Mouse (Mus musculus) myocyte (in vitro differentiated cells): ENCODE measurements around the gene Neurog3.

Source experiments
- MYOD1 ChIP-seq, 3 experiments: IDR thresholded peaks; one replicate each; pipeline ENCODE4 v1.6.1; 2011; ENCODE audit warnings: control low read depth in 2 of 3, low read depth in 2 of 3, mild to moderate bottlenecking in 2 of 3, moderate library complexity in 1 of 3; ENCODE audit not compliant: insufficient read length in 2 of 3, control insufficient read depth in 1 of 3
- POLR2A ChIP-seq: IDR thresholded peaks from one replicate; pipeline ENCODE4 v1.6.1; 2011; ENCODE audit warnings: low read depth, mild to moderate bottlenecking, control low read depth, moderate library complexity; ENCODE audit not compliant: insufficient read length
- SRF ChIP-seq: IDR thresholded peaks from one replicate; pipeline ENCODE4 v1.6.1; 2011; ENCODE audit warnings: low read depth; ENCODE audit not compliant: control insufficient read depth, insufficient read length

- TF ChIP-seq MYOD1 (IDR thresholded peaks at IDR 0.05; ENCODE audit: control insufficient read depth in 1 of 3, insufficient read length in 2 of 3, low read depth in 2 of 3) (no peak), SRF (no peak), POLR2A (no peak)
These were observed 21.7 kb upstream of the Neurog3 start for GRCm38 (mm10) chr10:62111207-62111576.
